Mouse (Mus musculus) forebrain, embryonic 15.5 days (tissue): ENCODE results near the gene Gpr85. TPM values are rescaled to one million over a fixed set of nuclear protein-coding genes. Genes with fewer than 3 reads are reported as not detected.

Source experiments
- polyA plus RNA-seq: library from polyadenylated mRNA; unstranded; fragments of >200 nt; fragmentation: Nextera tagmentation; extraction: Ambion mirVana; gene quantifications from 2 replicates; pipeline ENCODE4 v1.2.1, GENCODE M21; 2015

The Gpr85 gene
- polyA plus RNA-seq, 1 experiment from 2014 or later = 138 TPM

Other genes with a start within 250 kb of the Gpr85 start
- gene Tmem168, start 231.8 kb downstream of the Gpr85 start, polyA plus RNA-seq = 26.7 and 28.2 TPM in 2 replicates
- gene Bmt2, start 162.0 kb downstream of the Gpr85 start, polyA plus RNA-seq = 26.3 and 29.3 TPM in 2 replicates
- 96.6 and 97.6 TPM in 2 replicates for gene 2610001J05Rik, start 31.6 kb upstream of the Gpr85 start, polyA plus RNA-seq